Comparison of ENCODE assay signal across 14 mouse cellular contexts in genomic region chr6:23337411-23338063, GRCm38 (mm10).
"Had no signal": no experiment of that assay in that cellular context is flagged by ENCODE, and none has a peak within 500 bp of the region (broad histone marks: within the 10 kb centered on the region; RNA-seq: fewer than 3 reads in every experiment).

No protein-coding gene starts in this region.

- H3K36me3 ChIP-seq: limb, embryonic 12.5 days; liver, embryonic 13.5 days; lung, embryonic 15.5 days; neural tube, embryonic 12.5 days had no signal

- H3K27me3 ChIP-seq: limb, embryonic 12.5 days; liver, embryonic 13.5 days; lung, embryonic 15.5 days; megakaryocyte, embryonic 14.5 days; neural tube, embryonic 12.5 days had no signal

- H3K9me3 ChIP-seq: limb, embryonic 12.5 days; liver, embryonic 13.5 days; lung, embryonic 15.5 days; megakaryocyte, embryonic 14.5 days; neural tube, embryonic 12.5 days had no signal

- H3K27ac ChIP-seq: limb, embryonic 12.5 days; liver, embryonic 13.5 days; lung, embryonic 15.5 days; macrophage; neural tube, embryonic 12.5 days; stomach, postnatal 0 days had no signal

- H3K9ac ChIP-seq: limb, embryonic 12.5 days; liver, embryonic 13.5 days; liver, postnatal 0 days; lung, embryonic 15.5 days; neural tube, embryonic 12.5 days had no signal

- ATAC-seq: liver, postnatal 0 days had no signal

- DNase-seq: kidney, adult 8-10 months; kidney, postnatal 25 days; layer of hippocampus, postnatal 36 days; liver; liver, embryonic 13.5 days; liver, postnatal 0 days; lung, postnatal 14 days; thymus, postnatal 4 days had no signal

- H3K4me2 ChIP-seq: limb, embryonic 12.5 days; liver, embryonic 13.5 days; lung, embryonic 15.5 days; neural tube, embryonic 12.5 days had no signal

- H3K4me3 ChIP-seq: limb, embryonic 12.5 days; liver, embryonic 13.5 days; lung, embryonic 15.5 days; megakaryocyte, embryonic 14.5 days; neural tube, embryonic 12.5 days had no signal

- H3K4me1 ChIP-seq: limb, embryonic 12.5 days; liver, embryonic 13.5 days; lung, embryonic 15.5 days; megakaryocyte, embryonic 14.5 days; neural tube, embryonic 12.5 days had no signal
